Mouse (Mus musculus): ENCODE measurements around the gene Ntn5. TPM values are rescaled to one million over a fixed set of nuclear protein-coding genes. Genes with fewer than 3 reads are reported as not detected.
"Not testable (repeated sequence)": the region's sequence is repeated elsewhere in the genome, so short reads cannot be mapped to it uniquely, and the experiment has no call there.

The Ntn5 gene
- total and polyA plus RNA-seq, 2 experiments from 2014 or later = 0.73 to 1.3 TPM

- H3K4me2 ChIP-seq (ENCODE audit: low read depth, low read length, poor library complexity, severe bottlenecking) = peak overlapping the region; percentile 15; the same call in 1 of the 2 replicates
These were observed 29.3 kb upstream of the Ntn5 start for GRCm38 (mm10) chr7:45654424-45655047.

GRCm38 (mm10) chr7:45660746-45661478 is 22.9 kb upstream of the Ntn5 start:
- WGBS = 86% methylated on average over 11 of the region's 11 CpGs
- no peak for TF ChIP-seq CTCF (IDR thresholded peaks at IDR 0.05)
- Histone ChIP-seq H3K4me3 (ENCODE audit: low read depth, low read length) (no peak overlapping the region), H3K4me1 (ENCODE audit: insufficient read depth, low read length) (no peaks in the 10 kb centered on the region), H3K9me3 (ENCODE audit: low read length) (no peaks in the 10 kb centered on the region), H3K27me3 (ENCODE audit: insufficient read depth, low read length) (no peaks in the 10 kb centered on the region), H3K27ac (ENCODE audit: low read depth, low read length) (no peak overlapping the region), H3K9ac (replicated peaks; ENCODE audit: low read length, poor library complexity, severe bottlenecking) (no peak overlapping the region), H3K36me3 (ENCODE audit: insufficient read depth, low read length) (no peaks in the 10 kb centered on the region), H3K4me2 (ENCODE audit: low read depth, low read length, poor library complexity, severe bottlenecking) (no peak overlapping the region)
- no peak for ATAC-seq (ENCODE audit: low FRiP score)
- DNase-seq (ENCODE audit: low spot score) = no peak

More at GRCm38 (mm10) chr7:45654424-45655047, 29.3 kb upstream of the Ntn5 start:
- ATAC-seq (ENCODE audit: low FRiP score) (peak; percentile 34; the same call in 1 of the 2 replicates), DNase-seq (ENCODE audit: low spot score) (peak; percentile 42)
- Histone ChIP-seq H3K4me1 (ENCODE audit: insufficient read depth, low read length) (peaks cover 3% of the 10 kb centered on the region), H3K4me3 (ENCODE audit: low read depth, low read length) (no peak overlapping the region), H3K9me3 (ENCODE audit: low read length) (no peaks in the 10 kb centered on the region), H3K27ac (ENCODE audit: low read depth, low read length) (no peak overlapping the region; the same call in 1 of the 2 replicates), H3K36me3 (ENCODE audit: insufficient read depth, low read length) (no peaks in the 10 kb centered on the region), H3K27me3 (ENCODE audit: insufficient read depth, low read length) (no peaks in the 10 kb centered on the region), H3K9ac (replicated peaks; ENCODE audit: low read length, poor library complexity, severe bottlenecking) (no peak overlapping the region)
- 22% methylated on average over 17 of the region's 17 CpGs for WGBS
- no peak for TF ChIP-seq CTCF (IDR thresholded peaks at IDR 0.05)

- not testable (repeated sequence) for H3K4me3 ChIP-seq (ENCODE audit: low read depth, low read length); H3K9me3 ChIP-seq (ENCODE audit: low read length); DNase-seq (ENCODE audit: low spot score); H3K36me3 ChIP-seq (ENCODE audit: insufficient read depth, low read length); H3K4me2 ChIP-seq (ENCODE audit: low read depth, low read length, poor library complexity, severe bottlenecking); ATAC-seq (ENCODE audit: low FRiP score); H3K9ac ChIP-seq (replicated peaks; ENCODE audit: low read length, poor library complexity, severe bottlenecking); H3K27me3 ChIP-seq (ENCODE audit: insufficient read depth, low read length); H3K4me1 ChIP-seq (ENCODE audit: insufficient read depth, low read length); H3K27ac ChIP-seq (ENCODE audit: low read depth, low read length)
- WGBS = 89% methylated on average over 6 of the region's 6 CpGs
These were observed 22.1 kb upstream of the Ntn5 start for GRCm38 (mm10) chr7:45661702-45662101.

- ATAC-seq (ENCODE audit: low FRiP score) (no peak), DNase-seq (ENCODE audit: low spot score) (no peak)
- WGBS = 61% methylated on average over 13 of the region's 13 CpGs
- Histone ChIP-seq H3K4me3 (ENCODE audit: low read depth, low read length) (no peak overlapping the region), H3K9ac (replicated peaks; ENCODE audit: low read length, poor library complexity, severe bottlenecking) (no peak overlapping the region), H3K4me2 (ENCODE audit: low read depth, low read length, poor library complexity, severe bottlenecking) (no peak overlapping the region), H3K9me3 (ENCODE audit: low read length) (no peaks in the 10 kb centered on the region), H3K4me1 (ENCODE audit: insufficient read depth, low read length) (no peaks in the 10 kb centered on the region), H3K27ac (ENCODE audit: low read depth, low read length) (no peak overlapping the region), H3K27me3 (ENCODE audit: insufficient read depth, low read length) (no peaks in the 10 kb centered on the region), H3K36me3 (ENCODE audit: insufficient read depth, low read length) (no peaks in the 10 kb centered on the region)
- no peak for TF ChIP-seq CTCF (IDR thresholded peaks at IDR 0.05)
These were observed 18.3 kb upstream of the Ntn5 start for GRCm38 (mm10) chr7:45665303-45666138.

GRCm38 (mm10) chr7:45666161-45666560 is 17.7 kb upstream of the Ntn5 start, which contains the start of gene Fut2:
TSS of gene Fut2 (minus strand) at chr7:45666394.
- Histone ChIP-seq H3K4me3 (ENCODE audit: low read depth, low read length) (no peak within 1 kb of the TSS), H3K27me3 (ENCODE audit: insufficient read depth, low read length) (no peaks in the 10 kb centered on the region), H3K4me1 (ENCODE audit: insufficient read depth, low read length) (no peaks in the 10 kb centered on the region), H3K36me3 (ENCODE audit: insufficient read depth, low read length) (no peaks in the 10 kb centered on the region), H3K9me3 (ENCODE audit: low read length) (no peaks in the 10 kb centered on the region), H3K9ac (replicated peaks; ENCODE audit: low read length, poor library complexity, severe bottlenecking) (no peak within 1 kb of the TSS), H3K27ac (ENCODE audit: low read depth, low read length) (no peak within 1 kb of the TSS), H3K4me2 (ENCODE audit: low read depth, low read length, poor library complexity, severe bottlenecking) (no peak within 1 kb of the TSS)
- no peak for DNase-seq (ENCODE audit: low spot score)
- TF ChIP-seq CTCF (IDR thresholded peaks at IDR 0.05) = no peak
- 84% methylated on average over 7 of the region's 7 CpGs for WGBS
- no peak for ATAC-seq (ENCODE audit: low FRiP score)
